Mouse (Mus musculus): Measurements from ENCODE around the gene Sult2b1.

- TF ChIP-seq CTCF (IDR thresholded peaks at IDR 0.05) (no peak), POLR2A (IDR thresholded peaks at IDR 0.05; ENCODE audit: insufficient read depth, low read depth, low read length) (no peak), EP300 (IDR thresholded peaks at IDR 0.05; ENCODE audit: insufficient read depth, low read depth, low read length) (no peak)
Measured at GRCm38 (mm10) chr7:45802551-45802950, 18.1 kb upstream of the Sult2b1 start.
